Mouse (Mus musculus): Measurements from ENCODE around the gene Gpr15.

GRCm38 (mm10) chr16:58738205-58738604, 19.3 kb upstream of the Gpr15 start:
- TF ChIP-seq POLR2A (IDR thresholded peaks at IDR 0.05; ENCODE audit: insufficient read depth, low read length) (no peak), EP300 (IDR thresholded peaks at IDR 0.05; ENCODE audit: insufficient read depth, low read depth, low read length) (no peak)

Measured in ES-Bruce4 (cell line).